Mouse (Mus musculus) adipocyte (in vitro differentiated cells): ENCODE results near the gene Cactin.

Experiments used
- DNase-seq: peaks from one replicate; pipeline ENCODE4 v3.0.0-alpha.2; 2016; ENCODE audit warnings: low spot score

Gene Cactin

DNA sequence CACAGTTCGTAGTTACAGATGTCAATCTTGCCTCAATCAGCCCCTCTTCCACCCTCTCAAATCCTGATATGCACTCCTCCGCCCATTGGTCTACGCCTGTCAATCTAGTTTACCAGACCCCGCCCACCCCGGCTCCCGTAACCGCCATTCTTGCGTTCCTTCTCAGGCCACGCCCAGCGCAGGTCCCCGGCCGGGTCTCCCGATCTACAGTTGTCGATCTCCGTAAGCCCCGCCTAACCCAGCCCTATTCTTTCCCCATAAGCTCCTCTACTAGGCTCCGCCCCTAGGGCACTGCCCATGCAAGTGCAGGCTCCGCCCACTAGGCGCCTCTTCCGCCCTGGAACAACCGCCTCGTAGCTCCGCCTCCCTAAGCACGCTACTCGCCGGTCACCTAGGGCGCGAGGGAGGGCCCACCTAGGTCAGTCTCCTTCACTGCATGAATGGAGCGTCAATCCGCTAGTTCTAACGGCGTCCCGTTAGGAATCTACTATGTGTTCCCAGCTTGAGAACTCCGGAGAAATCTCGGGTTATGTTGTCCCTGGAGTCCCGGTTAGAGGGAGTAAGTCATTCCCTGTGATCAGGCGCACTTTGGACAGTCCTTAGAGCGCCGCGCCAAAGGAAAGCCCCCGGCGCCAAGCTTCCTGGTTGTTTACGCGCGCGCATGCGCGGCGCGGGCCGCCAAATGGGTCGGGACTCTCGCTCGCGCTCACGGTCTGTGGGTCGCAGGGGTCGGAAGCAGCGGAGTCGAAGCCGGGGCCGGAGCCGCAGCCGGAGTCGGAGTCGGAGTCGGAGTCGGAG lies at the start of gene Cactin:
TSS of gene Cactin (plus strand) at position 554 of the 798 bp plus-strand sequence.
- peak; percentile 100 for DNase-seq

DNA sequence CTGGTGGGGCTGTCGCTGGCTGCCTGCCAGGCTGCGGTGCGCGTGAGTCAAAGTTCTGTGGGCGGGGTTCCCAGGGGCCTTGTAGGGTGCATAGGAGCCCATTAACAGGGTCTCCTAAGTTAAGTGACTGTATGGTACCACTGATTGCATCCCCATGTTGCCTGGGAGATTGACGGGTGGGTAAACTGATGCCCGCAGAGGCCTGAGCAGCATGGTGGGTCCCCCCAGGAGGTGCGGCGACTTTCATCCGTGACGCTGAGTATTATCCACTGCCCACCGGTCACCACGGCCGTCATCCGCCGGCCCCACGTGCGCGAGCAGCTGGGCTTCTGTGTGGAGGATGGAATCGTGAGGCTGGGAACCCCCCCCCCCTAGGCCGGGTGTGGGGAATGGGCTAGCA lies 48.5 kb upstream of the Cactin start:
- DNase-seq: no peak

DNA sequence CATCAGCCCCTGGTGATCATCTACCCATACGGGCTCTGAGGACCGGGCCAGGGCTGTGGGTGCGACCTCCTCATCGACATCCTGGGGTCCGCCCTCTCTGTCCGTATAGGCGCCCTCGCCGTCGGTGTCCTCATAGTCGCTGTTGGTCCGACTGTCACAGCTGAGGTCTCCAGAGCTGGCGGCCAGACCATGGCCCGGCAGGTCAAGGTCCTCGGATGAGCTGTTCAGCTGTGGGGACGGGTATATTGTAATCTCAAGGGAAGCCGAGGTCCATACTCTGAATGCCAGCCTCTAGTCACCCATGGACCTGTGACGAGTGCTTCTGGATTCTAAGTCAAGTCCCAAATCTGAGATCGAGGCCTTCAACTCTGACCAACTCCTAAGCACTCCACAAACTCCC lies 47.1 kb upstream of the Cactin start:
- DNase-seq: no peak

DNA sequence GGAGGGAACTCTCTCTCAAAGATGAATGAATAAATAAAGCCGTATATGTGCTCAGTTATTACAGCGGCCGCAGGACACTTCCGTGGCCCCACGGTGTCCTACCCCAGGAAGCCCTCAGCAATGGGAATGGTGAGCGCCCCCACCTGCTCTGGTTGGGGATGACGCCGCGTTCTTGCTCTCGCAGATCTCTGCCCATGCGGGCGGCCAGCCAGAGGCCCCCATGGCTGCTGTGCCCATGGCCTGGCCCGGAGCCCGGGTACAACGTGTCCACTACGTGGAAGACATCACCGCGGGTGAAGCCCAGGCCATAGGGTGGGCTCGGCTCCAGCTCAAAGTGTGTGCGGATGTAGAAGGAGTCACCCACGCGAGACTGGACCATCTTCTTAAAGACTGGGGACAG lies 43.2 kb upstream of the Cactin start:
- no peak for DNase-seq

DNA sequence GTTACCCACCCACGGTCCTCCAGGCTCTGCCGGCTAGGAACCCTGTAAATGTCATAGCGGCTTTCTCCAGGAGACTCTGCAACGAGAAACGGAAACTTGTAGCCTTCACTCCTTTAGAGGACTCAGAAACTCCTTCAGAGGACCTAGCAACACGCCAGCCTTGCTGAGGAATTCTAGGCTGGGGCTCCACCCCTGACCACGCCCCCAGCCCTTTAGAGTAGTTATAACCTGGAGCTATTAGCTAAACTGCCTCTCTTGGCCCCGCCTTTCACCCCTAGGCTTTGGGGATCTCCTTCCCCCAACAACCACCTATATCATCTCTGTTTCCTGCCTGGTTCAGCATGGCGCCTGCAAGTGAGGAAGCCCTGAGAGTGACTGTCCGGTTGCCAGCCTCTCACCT lies 41.4 kb upstream of the Cactin start:
- no peak for DNase-seq

DNA sequence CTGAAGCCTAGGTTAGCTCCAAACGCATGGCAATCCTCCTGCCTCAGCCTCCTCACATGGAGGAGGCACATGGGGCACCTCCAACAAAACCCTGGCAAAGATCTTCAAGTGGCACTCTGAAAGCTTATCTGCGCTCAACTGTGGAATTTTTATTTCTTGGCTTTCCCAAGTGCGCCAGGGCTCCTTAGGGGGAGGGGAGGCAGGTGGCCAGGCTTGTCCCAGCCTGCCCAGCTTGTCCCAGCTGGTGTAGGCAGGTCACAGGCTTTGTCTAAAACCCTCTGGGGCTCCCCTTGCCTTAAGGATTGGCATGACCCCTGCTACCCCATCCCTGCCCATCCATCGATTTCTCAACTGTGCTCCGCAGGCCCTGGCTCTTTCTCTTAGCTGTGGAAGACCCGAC lies 36.7 kb upstream of the Cactin start:
- no peak for DNase-seq

DNA sequence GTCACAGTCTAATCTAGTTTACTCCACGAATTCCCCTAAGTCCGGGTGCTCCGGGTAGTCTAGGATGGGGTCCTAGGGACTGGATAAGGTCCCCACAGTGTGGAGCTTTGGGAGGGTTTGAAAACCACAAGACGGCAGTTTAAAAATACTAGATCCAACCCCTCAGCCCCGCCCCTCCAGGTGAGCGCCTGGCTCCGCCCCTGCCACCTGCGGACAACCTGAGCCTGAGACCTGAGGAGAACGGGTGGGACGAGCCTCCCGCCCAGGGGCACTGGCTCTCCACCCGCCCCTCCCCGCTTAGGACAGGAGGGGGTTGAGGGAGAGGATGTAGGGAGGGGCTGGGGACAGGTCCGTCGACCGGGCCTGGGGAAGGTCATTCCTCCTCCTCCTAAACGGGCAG lies 36.2 kb upstream of the Cactin start:
- no peak for DNase-seq

DNA sequence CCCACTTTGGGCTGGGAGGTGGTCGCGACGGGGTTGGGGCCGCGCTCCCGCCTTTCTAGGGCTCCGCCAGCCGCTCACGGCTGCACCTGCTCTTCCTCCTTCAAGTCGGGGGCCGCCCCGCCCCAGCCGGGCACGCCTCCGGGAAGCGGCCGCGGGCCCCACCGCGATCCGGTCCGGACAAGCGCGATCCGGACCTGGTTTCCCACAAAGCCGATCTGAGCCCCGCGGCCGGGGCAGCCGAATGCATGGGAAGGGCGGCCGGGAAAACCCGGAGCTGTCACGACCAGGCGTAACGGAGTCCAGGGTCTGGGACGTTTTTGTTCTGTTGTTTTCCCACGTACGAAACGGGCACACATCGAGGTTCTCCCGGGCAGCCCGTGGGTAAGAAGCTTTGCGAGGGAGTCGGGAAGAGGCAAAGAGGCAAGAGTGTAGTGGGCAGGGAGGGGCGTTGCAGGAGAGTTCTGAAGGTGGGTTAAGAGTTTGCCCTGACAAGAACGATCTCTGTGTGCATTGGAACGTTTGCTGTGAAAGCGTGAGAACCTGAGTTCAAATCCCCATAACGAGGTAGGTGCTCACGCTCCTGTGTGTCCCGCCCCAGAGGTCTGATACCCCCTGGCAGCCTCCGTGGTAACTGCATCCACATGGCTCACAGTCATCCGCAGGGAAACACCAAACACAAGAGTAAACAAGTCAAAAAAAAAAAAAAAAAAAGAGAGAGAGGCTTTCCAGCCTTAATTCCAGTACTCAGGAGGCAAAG lies 35.0 kb upstream of the Cactin start:
- peak; percentile 40 for DNase-seq

DNA sequence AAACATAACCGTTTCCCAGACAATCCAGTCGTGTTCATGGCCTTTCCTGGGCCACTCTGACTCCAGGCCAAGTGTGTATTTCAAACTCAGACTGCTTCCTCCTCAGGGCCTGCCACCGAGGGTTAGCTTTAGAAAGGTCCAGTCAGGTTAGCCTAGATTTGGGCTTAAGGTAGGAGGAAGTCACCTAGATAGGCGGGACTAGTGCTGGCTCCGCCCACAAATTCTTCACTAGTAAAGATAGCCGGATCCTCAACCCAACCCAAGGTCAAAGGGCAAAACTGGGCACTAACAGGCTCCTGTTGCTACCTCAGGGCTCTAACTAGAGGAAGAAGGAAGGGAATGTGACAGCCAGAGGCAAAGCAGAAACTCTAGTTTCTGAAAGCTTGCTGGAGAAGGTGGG lies 34.3 kb upstream of the Cactin start:
- no peak for DNase-seq

DNA sequence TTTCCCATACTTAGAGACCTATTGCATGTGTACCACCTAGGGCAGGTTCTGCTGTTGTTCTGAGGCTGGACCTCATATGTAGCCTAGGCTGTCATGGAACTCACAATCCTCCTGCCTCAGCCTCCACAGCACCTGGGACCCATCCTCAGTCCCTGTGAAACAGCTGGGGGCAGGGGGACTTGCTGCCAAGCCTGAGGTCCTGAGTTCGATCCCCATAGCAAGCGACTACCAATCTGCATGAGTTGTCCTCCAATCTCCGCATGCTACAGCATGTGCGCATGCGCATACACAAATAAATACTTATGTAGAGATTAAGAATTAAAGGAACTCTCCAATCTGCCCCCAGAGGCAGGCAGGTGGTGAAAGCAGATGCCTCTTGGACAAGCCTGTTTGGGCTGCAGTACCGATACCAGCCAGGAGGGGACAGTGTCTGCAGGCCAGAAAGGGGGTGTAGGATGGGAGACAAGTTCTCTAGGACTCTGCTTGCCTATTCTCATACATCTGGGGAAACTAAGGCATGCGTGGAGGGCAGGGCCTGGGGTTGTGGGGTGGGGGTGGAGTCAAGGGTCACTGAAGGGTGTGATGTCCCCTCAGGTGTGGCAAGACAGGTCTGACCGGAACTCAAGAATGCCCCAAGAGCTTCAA lies 33.3 kb upstream of the Cactin start:
- peak; percentile 45 for DNase-seq

DNA sequence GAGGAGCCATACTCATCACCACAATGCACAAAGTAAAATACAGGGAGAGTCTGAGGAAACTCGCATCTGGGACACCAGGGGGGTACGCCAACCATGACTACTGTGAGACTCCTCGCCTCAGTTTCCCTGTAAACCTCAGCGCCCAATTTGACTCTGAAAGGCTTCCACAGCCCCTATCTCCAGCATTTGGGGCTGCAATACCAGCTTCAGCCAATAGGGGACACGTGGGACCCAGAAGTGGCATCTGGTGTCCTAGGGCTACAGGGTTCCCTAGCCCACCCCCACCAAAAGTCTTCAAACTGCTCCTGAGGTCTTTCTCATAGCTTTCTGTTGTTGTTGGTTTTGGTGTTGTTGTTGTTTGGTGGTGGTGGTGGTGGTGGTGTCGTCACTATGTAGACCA lies 32.3 kb upstream of the Cactin start:
- DNase-seq: no peak

DNA sequence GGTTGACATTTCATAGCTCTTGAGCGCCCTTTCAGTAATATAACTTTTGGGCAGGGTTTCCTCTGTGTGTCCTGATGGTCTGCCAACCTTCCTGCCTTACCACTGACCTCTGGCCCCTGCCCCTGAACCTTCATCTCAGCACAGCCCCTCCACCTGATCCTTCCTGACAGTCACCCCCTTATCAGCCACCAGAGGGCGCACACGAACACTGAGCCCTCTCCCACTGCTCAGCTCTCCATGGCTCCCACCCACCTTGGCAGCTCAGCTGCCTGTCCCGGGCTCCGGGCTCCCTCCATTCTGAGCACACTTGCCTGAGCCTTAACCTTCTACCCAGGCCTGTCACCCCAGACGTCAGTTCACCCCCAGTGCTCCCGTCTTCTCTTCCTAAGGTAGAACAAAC lies 31.6 kb upstream of the Cactin start:
- DNase-seq: peak; percentile 63

DNA sequence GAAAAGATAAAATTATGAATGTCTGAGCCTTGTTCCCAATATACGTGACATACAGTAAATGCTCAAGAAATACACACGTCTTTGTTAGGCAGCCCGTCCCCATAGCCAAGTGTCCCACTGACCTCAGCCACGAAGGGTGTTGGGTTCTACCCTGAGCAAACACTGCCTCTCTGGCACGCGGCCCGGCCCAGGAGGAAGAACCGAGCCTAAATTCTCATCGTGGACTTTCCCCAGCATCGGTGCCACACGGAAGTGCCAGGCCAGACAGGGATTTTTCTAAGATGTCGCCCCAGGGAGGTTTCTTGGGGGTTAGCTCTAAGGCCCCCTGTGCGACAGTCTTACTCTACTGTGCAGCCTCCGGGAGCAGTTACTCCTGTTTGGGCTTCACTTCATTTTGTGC lies 31.1 kb upstream of the Cactin start:
- no peak for DNase-seq

DNA sequence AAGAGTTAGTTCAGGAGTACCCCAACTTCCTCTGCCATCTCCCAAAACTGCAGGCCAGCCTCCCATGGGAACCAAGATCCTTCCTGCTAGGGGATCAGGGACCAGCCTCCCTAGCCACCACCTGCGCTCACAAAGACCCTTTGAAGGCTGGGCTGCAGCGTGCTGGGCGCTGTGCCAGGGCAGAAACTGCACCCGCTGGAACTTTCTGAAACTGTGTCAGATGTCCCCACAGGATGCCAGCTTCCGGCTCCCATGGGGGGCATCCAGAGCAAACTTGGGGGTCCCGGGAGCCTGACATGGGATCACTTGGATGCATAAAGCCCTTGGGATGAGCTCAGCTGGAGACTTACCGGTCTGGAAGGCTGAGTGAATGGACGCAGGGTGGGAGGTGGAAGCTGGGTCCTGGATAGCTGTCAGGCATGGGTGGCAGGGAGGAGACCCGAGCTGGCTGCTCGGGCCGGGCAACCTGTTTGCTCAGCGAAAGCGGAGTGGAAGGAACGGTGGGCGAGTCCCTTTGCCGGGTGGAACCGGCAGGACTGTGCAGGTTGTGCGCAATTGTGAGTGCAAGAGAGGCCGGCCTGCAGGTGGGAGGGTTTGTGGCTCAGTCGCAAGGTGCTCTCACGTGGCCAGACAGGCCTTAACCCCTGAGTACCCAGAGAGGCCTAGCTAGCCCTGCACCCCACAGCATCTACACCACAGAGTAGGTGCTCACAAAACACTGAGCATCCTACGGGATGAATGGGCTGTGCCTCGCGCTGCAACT lies 30.0 kb upstream of the Cactin start:
- DNase-seq: no peak

DNA sequence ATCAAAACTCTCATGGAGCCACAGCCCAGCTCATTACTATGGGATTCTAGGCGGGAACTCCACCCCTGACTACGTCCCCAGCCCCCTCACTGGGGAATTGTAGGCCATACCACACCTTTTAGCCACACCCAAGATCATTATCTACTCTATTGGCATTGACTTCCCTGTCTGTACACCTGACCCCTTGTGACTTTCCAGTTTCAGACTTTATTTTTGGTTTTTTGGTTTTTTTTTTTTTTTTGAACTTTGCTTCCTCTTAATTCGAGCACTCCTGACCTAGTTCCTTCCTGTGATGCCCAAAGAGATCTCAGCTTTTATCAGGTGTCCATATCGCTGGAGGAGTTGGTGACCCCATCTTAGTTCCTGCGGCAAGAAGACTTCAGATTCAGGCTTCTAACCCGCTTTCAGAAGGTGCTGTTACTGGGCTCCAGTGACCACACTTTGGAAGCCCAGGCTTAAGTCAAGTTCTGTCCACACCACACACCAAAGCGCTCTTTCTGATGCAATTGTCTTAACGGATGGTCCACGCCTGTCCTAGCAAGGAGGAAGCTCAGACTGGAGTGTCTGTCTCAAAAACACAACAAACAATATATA lies 29.3 kb upstream of the Cactin start, which contains the start of gene Tjp3:
TSS of gene Tjp3 (minus strand) at position 71 of the 594 bp plus-strand sequence.
- no peak for DNase-seq

DNA sequence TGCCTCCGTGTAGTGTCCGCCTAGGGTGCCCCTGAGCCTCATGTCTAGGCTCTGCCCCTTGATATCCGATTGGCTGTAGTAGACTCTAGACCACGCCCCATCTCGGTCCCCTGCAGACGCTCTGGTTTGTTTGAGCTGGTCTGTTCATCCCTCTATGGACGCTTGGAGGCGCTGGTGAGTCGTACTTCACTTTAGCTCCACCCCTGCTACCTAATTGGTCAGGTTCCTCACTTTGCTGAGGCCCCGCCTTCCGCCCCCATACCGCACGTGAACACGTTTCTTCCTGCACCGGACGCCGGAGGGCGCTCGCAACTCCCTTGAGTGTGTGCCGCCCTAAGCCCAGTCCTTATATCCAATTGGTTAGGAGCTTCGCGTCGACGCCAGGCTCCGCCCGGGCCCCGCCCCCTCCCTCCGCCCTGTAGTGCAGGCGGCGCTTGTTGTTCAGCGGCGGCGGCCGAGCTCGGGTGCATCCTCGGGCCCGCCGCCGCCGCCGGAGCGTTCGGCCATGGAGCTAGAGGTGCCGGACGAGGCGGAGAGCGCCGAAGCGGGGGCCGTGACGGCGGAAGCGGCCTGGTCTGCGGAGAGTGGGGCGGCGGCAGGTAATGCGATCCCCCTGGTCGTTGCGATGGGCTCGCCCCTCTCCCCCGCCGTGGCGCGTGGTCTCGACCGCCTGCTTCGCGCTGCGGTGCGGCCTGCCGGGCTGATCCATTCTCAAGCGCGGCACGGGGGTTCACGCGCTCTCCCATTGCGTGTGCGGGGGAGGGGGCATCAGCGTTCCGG lies 28.2 kb upstream of the Cactin start, which contains the start of gene Pip5k1c:
TSS of gene Pip5k1c (plus strand) at position 410 of the 780 bp plus-strand sequence.
- peak; percentile 100 for DNase-seq

DNA sequence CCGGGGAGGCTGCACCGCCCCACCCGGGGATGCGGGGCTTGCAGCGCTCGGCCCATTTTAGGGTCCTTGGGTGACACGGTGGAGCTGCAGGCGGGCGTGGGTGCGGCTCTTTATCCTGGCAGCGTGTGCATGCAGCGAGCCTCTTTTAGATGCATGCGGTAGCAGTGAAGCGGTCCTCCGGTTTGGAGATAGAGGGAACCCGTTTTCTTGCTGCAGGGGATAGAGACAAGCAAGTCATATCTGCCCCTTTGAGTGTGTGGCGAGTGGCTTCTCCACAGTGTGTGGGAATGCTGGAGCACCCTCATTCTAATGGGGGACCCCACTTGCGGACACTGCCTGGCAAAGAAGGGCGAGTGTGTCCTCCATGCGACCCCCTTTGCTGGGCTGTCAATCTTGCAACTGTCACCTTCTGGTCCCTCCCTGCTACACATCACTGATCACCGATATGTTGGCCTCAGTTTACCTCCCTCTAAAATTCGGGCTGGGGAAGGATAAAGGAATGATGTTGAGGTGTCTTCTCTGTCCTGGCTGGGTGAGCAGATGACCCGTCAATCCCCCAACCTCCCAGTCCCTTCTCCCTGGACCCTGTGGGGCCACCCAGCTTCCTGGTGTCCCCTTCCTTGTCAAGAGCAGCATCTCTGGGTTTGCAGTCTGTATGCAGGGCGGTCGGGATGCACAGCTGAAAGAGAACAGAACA lies 27.4 kb upstream of the Cactin start:
- DNase-seq: no peak

DNA sequence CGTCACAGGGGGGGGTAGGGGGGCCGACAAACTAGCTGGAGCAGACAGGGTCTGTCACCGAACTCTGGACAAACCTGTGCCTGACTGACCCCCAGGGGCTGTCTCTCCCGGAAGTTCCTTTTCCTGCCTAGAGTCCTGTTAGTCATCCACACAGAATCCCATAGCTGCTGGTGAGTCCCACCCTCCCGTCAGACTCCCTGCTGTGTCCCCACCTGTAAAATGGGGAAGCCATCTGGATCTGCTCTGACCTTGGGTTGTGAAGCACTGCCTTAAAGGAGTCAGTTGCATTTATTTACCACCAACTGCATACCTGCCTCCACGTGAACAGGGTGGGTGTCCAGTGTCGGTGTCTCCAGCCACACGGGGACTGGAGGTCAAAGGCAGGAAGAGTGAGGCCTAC lies 26.5 kb upstream of the Cactin start:
- no peak for DNase-seq

DNA sequence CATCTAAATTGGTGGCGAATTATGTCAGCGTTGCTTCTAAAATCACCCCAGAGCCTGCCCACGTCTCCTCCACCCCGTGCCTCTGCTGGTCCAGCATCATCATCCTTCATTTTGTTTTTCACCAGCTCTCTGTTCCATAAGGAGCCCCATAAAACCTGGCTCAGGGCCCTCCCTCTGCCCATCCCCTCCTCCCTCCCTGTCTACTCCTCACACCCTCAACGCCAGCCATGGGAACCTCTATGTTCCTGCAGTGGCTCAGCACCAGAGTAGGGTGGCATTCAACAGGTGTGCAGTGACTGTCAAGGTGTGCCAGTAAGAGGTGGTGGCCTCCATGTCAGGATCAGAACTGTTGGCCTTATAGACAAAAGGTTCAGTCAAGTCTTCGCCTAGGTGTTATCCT lies 25.7 kb upstream of the Cactin start:
- no peak for DNase-seq

DNA sequence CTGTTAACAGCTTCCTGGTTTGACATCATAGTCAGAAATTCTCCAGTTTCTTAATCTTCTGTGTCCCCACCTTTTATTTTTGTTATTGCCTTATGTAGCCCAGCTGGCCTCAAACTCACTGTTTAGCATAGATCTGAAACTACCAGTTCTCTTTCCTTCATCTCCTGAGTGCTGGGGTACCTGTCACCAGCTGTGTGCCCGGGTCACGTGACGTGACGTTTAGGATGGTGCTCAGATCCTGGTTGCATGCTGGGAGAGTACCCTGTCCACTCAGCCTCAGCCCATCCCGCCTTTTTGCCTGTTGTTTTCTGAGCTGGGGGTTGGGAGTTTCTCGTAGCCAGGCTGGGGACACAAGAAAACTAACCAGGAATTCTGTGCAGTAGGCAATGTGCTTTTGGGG lies 23.7 kb upstream of the Cactin start:
- no peak for DNase-seq
